Mouse (Mus musculus) stomach, postnatal 0 days (tissue): ENCODE data around the gene Mst1. TPM values are rescaled to one million over a fixed set of nuclear protein-coding genes. Genes with fewer than 3 reads are reported as not detected.

Experiments
- ATAC-seq: fragments of 200-750 bp; cut with Nextera tagmentation; 2 replicates; pipeline ENCODE4 v1.8.0; 2017; ENCODE audit not compliant: low FRiP score, low TSS enrichment
- DNase-seq: peaks from one replicate; pipeline ENCODE4 v3.0.0-alpha.2; 2016; ENCODE audit warnings: low spot score
- H3K27ac ChIP-seq: fragments of 300-500 bp; sonication (generic); replicated peaks from 2 replicates; pipeline ENCODE4 v1.5.1; 2014; ENCODE audit warnings: mild to moderate bottlenecking, control low read depth
- H3K27me3 ChIP-seq: fragments of 300-500 bp; sonication (generic); 2 replicates; pipeline ENCODE4 v1.6.1; 2014; ENCODE audit warnings: low read length; ENCODE audit not compliant: control insufficient read depth, insufficient read depth
- H3K36me3 ChIP-seq: fragments of 300-500 bp; sonication (generic); 2 replicates; pipeline ENCODE4 v1.6.1; 2014; ENCODE audit warnings: low read length, mixed read lengths; ENCODE audit not compliant: control insufficient read depth, insufficient read depth
- H3K4me1 ChIP-seq: fragments of 300-500 bp; sonication (generic); replicated peaks from 2 replicates; pipeline ENCODE4 v1.6.1; 2014; ENCODE audit warnings: antibody characterized with exemption; ENCODE audit not compliant: control insufficient read depth, insufficient read depth
- H3K4me2 ChIP-seq: fragments of 300-500 bp; sonication (generic); replicated peaks from 2 replicates; pipeline ENCODE4 v1.6.1; 2014; ENCODE audit warnings: low read depth, mild to moderate bottlenecking, control low read depth, moderate library complexity
- H3K4me3 ChIP-seq: fragments of 300-500 bp; sonication (generic); 2 replicates; pipeline ENCODE4 v1.5.1; 2014; ENCODE audit warnings: low read depth, low read length, control low read depth
- H3K9ac ChIP-seq: fragments of 300-500 bp; sonication (generic); 2 replicates; pipeline ENCODE4 v1.6.1; 2014; ENCODE audit warnings: mild to moderate bottlenecking, low read length, control low read depth, mixed read lengths
- H3K9me3 ChIP-seq: fragments of 300-500 bp; sonication (generic); 2 replicates; pipeline ENCODE4 v1.6.1; 2016; ENCODE audit warnings: low read length; ENCODE audit not compliant: control insufficient read depth
- CTCF ChIP-seq: IDR thresholded peaks from 2 replicates; pipeline ENCODE4 v1.5.1; 2016; ENCODE audit warnings: antibody characterized with exemption, low read depth, mild to moderate bottlenecking, moderate library complexity
- EP300 ChIP-seq: optimal IDR thresholded peaks from 2 replicates; pipeline ENCODE3; 2016; ENCODE audit warnings: antibody characterized with exemption
- WGBS: fragments of 180-500 bp; shearing (Covaris S2); extraction: QIAGEN DNeasy Blood & Tissue Kit; methylation state at CpG from one replicate; pipeline ENCODE4 v1.1.7; 2014; 5-methylcytosine and 5-hydroxymethylcytosine counted together
- polyA plus RNA-seq: library from polyadenylated mRNA; unstranded; fragments of >200 nt; fragmentation: Nextera tagmentation; extraction: Ambion mirVana; gene quantifications from 2 replicates; pipeline ENCODE4 v1.2.1, GENCODE M21; 2015

The Mst1 gene
- polyA plus RNA-seq, 1 experiment from 2014 or later = 4.4 TPM

- H3K4me3 ChIP-seq = no peak overlapping the region
- no peaks in the 10 kb centered on the region for H3K27me3 ChIP-seq
- TF ChIP-seq CTCF = no peak
- no peak for TF ChIP-seq EP300
- H3K4me2 ChIP-seq = no peak overlapping the region
- H3K9ac ChIP-seq = no peak overlapping the region
- DNase-seq (no peak), ATAC-seq (no peak)
- no peaks in the 10 kb centered on the region for H3K9me3 ChIP-seq
- H3K36me3 ChIP-seq = peaks cover 33% of the 10 kb centered on the region
- WGBS = 93% methylated on average over 4 of the region's 4 CpGs
- H3K27ac ChIP-seq = no peak overlapping the region
- no peaks in the 10 kb centered on the region for H3K4me1 ChIP-seq
These were observed 5.0 kb downstream of the Mst1 start for GRCm38 (mm10) chr9:108085261-108085660.

- H3K4me3 ChIP-seq = no peak overlapping the region
- no peak overlapping the region for H3K27ac ChIP-seq
- peaks cover 38% of the 10 kb centered on the region for H3K36me3 ChIP-seq
- H3K4me1 ChIP-seq = no peaks in the 10 kb centered on the region
- no peak for DNase-seq
- H3K4me2 ChIP-seq = no peak overlapping the region
- no peak overlapping the region for H3K9ac ChIP-seq
- no peak for ATAC-seq
- TF ChIP-seq CTCF (no peak), EP300 (no peak)
- 96% methylated on average over 7 of the region's 7 CpGs for WGBS
- no peaks in the 10 kb centered on the region for H3K9me3 ChIP-seq
- no peaks in the 10 kb centered on the region for H3K27me3 ChIP-seq
These were observed 10.4 kb downstream of the Mst1 start for GRCm38 (mm10) chr9:108090611-108091120.

- Histone ChIP-seq H3K27me3 (no peaks in the 10 kb centered on the region), H3K27ac (peak overlapping the region; percentile 86), H3K4me2 (peak overlapping the region; percentile 98), H3K4me3 (peak overlapping the region; percentile 60), H3K9ac (peak overlapping the region; percentile 75), H3K36me3 (peaks cover 20% of the 10 kb centered on the region), H3K9me3 (no peaks in the 10 kb centered on the region), H3K4me1 (no peaks in the 10 kb centered on the region)
- TF ChIP-seq EP300 = no peak
- no peak for TF ChIP-seq CTCF
- DNase-seq (no peak), ATAC-seq (no peak)
- 66% methylated on average over 10 of the region's 10 CpGs for WGBS
These were observed 13.3 kb downstream of the Mst1 start for GRCm38 (mm10) chr9:108093586-108093985.

- DNase-seq (peak; percentile 97), ATAC-seq (peak; percentile 93)
- Histone ChIP-seq H3K27ac (peak within 1 kb of the TSS; percentile 86), H3K4me1 (no peaks in the 10 kb centered on the region), H3K27me3 (no peaks in the 10 kb centered on the region), H3K4me2 (peak within 1 kb of the TSS; percentile 98), H3K9ac (peak within 1 kb of the TSS; percentile 75), H3K36me3 (peaks cover 20% of the 10 kb centered on the region), H3K4me3 (peak within 1 kb of the TSS; percentile 60), H3K9me3 (no peaks in the 10 kb centered on the region)
- under 1% methylated on average over 50 of the region's 52 CpGs for WGBS
- no peak for TF ChIP-seq EP300
- peak; percentile 26 for TF ChIP-seq CTCF
These were observed 14.1 kb downstream of the Mst1 start, which contains the start of gene Apeh for GRCm38 (mm10) chr9:108094184-108094941. Apeh (minus strand) TSS chr9:108094606.

- under 1% methylated on average over 16 of the region's 16 CpGs for WGBS
- Histone ChIP-seq H3K4me2 (peak overlapping the region; percentile 98), H3K36me3 (peaks cover 14% of the 10 kb centered on the region; the same call in 1 of the 2 replicates), H3K4me1 (no peaks in the 10 kb centered on the region), H3K27me3 (no peaks in the 10 kb centered on the region), H3K27ac (peak overlapping the region; percentile 86), H3K9me3 (no peaks in the 10 kb centered on the region), H3K9ac (peak overlapping the region; percentile 75), H3K4me3 (peak overlapping the region; percentile 60)
- TF ChIP-seq CTCF (no peak), EP300 (no peak)
- peak; percentile 53 for ATAC-seq
- DNase-seq = peak; percentile 76
These were observed 14.8 kb downstream of the Mst1 start for GRCm38 (mm10) chr9:108094998-108095411.

GRCm38 (mm10) chr9:108095518-108095917, 15.3 kb downstream of the Mst1 start:
- peak; percentile 79 for DNase-seq

More at GRCm38 (mm10) chr9:108095518-108095917, 15.3 kb downstream of the Mst1 start:
- WGBS = 6% methylated on average over 3 of the region's 3 CpGs
- H3K4me3 ChIP-seq = peak overlapping the region; percentile 60; the same call in 1 of the 2 replicates
- H3K4me2 ChIP-seq = peak overlapping the region; percentile 98
- 0 out of 2 replicates have a peak, but pooled peaks have one; percentile 27 for ATAC-seq
- H3K9me3 ChIP-seq = no peaks in the 10 kb centered on the region
- no peak for TF ChIP-seq EP300
- TF ChIP-seq CTCF = peak; percentile 84
- H3K36me3 ChIP-seq = peaks cover 9% of the 10 kb centered on the region; the same call in 1 of the 2 replicates
- no peaks in the 10 kb centered on the region for H3K4me1 ChIP-seq
- peak overlapping the region; percentile 86 for H3K27ac ChIP-seq
- H3K27me3 ChIP-seq = no peaks in the 10 kb centered on the region
- H3K9ac ChIP-seq = no peak overlapping the region
